Mouse (Mus musculus) cerebellum, adult 11-12 months (tissue): ENCODE measurements around the gene Dusp1.

Experiments used
- DNase-seq: peaks from one replicate; pipeline ENCODE4 v3.0.0; 2022

The Dusp1 gene

DNA sequence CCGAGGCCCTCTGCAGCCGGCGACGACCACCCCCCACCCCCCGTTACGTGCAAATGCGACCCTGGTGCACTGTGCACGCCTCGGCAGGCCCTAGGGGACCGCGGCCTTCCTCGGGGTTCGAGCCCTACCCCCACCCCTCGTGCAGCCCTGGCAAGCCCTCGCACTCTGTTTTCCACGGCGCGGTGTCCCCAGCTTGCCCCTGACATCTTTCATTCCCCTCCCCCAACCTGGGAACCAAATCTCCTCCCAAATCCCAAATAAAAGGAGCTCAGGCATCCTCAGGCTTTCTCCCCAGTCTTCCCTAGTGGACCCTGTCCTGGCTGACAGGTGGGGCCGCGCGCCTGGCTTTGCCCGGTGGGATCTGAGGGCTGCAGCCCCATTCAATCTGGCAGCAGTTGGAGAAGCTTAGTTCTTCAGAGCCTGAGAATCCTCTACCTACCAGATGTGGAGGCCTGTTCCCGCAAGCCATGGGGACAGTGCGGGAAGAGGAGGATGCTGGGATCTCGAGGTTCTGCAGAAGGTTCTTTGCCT is at the start of gene Dusp1:
Gene Dusp1 (minus strand): TSS at position 478 of the 531 bp plus-strand sequence.
- no peak for DNase-seq

DNA sequence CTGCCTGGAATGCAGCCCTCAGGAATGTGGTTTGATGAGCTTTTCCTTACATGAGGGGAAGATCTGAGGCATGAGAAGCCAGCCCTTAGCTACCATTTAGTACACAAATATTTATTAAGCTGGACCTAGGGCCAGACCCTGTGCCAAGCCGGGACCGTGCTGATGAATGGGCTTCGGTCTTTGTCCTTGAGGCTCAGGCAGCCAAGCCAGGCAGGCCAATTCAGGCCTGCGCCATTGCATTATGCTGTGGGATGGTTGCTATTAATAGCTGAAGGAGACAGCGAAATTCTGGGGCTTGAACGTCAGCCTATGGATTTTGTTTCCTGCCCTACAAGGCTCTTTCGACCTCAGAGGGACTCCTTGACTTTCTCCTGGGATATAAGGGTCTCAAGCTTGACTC is 49.4 kb upstream of the Dusp1 start:
- no peak for DNase-seq

DNA sequence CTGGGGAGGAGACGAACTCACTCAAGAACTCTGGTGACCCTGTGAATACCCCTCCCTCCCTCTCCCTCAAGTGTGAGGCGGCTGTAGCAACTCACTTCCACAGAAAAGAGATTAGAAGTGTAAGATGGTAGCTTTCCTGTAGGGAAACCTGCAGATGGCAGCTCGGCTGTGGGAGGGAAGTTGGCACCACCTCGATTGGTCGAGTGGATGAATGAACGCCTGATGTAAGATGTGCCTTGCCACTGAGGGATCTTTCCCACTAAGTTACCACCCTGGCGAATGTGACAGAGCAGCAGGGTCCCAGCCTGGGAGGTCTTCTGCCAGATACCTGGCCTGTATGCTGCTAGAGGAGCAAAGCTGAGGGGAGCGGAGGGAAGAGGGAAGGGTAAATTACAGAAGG is 47.9 kb upstream of the Dusp1 start:
- no peak for DNase-seq

DNA sequence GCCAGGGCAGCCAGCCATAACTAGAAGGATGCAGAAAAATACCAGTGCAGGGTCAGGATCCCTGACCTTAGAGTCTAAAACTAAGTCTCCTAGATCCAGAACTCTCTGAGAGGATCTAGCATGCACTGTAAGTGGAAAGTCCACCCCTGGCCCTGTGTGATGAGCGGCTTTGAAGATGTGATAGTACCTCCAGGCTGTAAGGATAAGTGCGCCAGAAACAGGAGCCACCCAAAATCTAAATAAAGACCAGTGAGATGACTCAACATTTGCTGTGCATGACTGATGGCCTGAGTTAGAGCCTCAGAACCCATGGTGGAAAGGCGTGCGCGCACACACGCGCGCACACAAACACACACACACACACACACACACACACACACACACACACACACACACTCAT is 46.9 kb upstream of the Dusp1 start:
- no peak for DNase-seq

DNA sequence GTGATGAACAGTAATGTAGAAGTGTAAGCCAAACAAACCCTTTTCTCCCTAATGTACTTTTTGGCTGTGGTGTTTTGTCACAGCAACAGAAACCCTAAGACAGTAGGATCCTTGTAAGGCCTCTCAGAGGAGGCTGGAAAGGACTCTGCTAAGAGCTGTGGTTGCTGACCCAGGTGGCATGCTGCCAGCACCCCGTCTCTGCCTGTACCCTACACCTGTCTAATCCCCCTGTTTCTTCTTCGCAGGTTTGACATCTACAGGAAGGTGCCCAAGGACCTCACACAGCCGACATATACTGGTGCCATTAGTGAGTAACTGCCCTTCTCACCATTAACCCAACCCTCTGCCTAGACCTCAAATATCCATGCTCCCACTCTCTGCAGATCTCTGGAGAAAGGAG is 46.4 kb upstream of the Dusp1 start:
- DNase-seq = no peak

DNA sequence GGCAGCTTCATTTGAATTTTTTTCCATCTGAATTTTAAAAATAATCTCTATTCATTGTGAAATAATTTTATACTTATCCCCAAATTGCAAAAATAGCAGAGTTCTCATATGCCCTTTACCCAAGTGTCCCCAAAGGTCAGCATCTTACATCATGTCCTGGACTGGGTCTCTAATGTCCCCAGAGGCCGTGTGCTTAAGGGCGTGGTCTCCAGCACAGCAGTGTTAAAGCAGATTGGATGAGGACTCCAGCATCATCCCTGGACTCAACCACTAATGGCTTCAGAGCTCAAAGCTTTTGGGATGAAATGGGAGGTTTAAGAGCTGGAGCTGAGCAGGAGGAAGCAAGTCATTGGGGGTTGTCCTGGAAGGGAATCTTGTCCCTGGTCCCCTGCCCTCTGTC is 44.6 kb upstream of the Dusp1 start:
- DNase-seq = no peak

DNA sequence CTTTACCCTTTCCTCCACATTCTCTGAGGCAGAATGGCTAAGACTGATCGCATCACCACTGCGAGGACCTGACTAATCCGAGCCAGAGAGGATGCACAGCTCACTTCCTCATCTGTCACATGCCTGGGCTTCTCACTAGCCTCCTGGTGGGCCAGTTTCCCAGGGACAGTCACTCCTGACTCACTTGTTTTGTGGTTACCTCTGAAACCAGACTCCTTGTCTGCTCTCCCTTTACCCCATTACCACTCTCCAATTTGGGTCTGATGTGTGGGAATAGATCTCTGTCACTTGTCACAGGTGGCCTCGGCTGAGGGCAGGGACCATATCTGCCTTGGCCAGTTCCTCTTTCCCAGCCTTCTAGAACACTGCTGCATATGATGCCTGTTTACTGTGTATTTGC is 43.7 kb upstream of the Dusp1 start:
- DNase-seq = no peak

DNA sequence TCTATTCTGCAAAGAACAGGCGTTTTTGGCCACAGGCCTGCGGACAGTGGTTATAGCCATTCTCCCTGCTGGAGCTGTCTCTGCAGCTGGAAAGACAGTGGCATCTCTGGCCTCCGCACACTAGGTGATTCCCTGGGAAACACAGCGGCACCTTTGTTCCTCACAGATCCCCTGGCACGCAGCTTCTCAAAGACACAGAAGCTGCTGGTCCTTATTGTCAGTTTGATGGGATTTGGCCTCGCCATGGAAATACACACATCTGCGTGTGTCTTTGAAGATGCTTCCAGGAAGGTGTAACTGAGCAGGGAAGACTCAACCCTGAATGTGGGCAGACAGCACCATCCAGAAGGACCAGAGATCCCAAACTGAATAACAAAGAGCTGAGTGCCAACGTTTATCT is 41.4 kb upstream of the Dusp1 start:
- DNase-seq = no peak

DNA sequence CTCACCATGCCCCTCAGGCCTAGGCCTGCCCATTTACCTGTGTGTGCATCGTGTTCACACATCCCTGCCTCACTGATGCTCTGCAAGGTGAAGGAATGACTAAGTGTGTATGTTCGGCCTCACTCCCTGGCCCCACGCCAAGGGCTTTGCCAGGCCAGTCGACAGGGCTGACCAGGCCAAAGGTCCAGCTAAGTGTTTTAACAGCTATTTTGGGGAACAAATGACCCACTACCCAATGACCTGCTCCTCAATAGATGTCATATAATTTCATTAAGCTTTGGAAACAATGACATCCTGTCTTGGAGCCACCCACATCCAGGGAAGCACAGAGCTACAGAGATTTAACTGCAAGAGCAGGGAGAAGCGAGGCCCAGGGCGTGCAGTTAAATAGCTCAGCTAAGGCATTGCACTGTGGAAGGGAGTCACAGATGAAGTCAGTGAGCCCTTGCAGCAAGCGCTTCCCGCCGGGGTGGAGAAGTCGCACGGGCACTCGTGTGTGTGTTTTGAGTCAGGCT is 40.5 kb upstream of the Dusp1 start:
- peak; percentile 67 for DNase-seq

DNA sequence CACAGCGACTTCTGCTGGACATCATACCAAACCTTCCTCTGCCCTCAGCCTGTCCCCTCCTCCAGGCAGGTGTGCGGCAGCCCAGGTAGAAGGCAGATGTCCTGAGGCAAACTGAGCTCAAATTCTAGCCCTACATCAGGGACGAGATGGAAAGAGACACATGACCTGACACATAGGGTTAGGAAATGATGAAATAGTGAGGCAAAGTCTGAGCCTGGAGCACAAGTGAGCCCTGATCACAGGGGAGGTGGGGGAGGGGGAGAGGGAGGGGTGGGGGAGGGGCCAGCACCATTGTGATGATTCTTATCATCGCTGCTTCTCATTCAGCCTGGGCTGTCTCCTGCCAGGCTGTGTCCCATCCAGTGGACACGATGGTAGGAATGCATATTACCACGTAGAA is 40.0 kb upstream of the Dusp1 start:
- DNase-seq = no peak

DNA sequence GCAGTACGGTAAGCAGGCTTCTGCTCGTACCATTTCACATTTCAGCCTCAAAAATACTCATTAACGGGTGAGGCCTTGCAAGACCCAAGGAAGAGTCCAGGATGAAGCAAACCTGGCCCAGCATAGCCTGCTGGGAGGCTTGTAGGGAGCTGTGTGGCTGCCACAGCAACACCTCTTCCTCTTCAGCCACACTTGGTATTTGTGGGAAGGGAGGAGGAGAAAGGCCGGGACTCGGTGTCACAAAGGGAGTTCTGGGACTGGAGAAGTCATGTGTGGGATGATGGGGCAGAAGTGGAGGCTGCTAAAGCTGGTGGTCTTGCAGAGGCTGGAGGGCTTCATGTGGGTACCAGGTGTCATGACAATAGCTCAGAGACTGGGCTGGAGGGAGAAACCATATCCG is 39.6 kb upstream of the Dusp1 start:
- DNase-seq = no peak

DNA sequence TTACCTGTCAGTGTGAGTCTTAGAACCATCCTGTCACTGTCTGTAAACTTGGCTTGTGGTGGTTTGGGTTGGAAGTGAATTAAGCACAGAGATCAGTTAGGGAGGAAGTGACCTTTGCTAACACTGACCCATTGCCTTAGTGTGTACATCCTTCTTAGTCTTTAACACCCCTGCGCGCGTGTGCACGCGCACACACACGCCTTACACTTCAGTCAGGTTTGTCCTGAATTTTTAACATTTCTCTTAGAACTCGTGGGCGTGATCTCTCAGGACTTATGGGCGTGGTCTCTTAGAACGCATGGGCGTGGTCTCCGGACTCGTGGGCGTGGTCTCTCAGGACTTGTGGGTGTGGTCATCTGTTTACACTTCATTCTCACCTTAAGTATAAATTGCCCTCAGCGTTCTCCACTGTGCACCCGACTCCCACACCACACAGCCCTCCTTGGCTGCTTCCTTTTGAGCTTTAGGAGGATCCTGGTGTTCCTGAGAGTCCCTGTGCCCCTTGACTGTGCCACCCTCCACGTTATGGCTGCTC is 39.1 kb upstream of the Dusp1 start:
- DNase-seq = no peak

DNA sequence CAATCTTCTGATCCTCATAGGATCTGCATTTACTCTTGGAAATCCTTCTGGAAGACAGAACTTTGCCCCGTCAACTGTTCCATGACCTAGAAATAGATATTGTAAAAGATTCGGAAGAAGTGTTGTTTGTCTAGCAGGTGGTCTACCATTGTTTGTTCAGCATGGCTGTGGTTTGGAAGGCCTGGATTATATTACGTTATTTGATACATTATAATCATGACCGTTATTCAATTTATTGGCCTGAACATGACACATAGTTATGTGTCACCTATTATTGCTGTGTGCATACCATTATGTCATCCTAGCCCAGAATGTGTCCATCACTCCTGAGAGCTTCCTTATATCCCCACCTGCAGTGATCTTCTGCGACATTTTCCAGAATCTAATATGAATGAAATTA is 36.9 kb upstream of the Dusp1 start:
- DNase-seq = no peak

DNA sequence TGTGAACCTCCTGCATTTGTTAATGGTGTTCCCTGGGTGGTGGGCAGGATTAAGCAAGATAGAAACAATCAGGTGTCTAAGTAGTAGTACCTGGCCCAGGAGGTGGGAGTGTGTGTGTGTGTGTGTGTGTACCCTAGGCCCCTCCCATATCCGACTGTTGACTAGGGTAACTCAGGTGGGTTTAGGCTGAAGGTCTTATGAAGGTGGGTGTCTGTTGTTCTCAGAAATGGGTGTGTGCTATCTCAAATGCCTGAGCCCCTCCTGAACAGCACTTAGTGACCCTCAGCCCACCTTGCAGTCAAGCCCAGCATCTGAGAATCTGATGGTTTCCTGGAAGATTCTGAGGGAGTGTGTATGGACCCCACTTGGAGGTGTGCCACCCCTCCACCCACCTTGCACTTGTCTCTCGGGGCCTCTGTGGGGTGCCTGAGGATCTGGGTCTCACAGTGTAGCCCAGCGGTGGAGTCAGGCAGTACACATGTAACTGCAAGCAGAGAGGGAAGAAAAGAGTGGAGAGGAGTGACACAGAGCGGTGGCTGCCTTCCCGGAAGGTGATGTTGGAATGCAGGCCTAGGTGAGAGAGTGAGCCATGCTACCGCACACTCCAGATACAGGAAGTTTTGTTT is 35.0 kb upstream of the Dusp1 start:
- no peak for DNase-seq

DNA sequence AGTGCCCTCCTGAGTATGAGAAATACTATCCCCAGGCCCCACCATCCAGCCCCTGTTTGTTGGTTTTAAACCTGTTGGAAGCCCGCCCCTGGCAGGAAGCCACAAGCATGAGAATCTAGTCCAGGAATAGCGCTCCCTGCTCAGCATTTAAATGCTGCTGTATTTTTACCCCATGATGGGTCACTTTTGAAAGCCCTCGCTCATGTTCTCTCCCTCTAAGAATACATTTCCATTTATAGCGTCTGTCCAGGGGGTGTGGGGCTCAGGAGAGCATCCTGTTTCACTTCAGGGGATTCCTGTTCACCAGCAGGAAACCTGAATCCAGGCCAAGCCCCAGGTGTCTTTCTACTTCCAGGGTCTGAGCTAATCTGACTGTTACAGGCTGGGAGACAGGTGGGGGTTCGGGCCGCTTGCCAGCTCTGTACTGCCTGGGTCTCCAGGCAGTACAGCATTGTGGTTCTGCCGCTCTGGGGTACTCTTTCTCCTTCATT is 34.3 kb upstream of the Dusp1 start:
- peak; percentile 92 for DNase-seq

DNA sequence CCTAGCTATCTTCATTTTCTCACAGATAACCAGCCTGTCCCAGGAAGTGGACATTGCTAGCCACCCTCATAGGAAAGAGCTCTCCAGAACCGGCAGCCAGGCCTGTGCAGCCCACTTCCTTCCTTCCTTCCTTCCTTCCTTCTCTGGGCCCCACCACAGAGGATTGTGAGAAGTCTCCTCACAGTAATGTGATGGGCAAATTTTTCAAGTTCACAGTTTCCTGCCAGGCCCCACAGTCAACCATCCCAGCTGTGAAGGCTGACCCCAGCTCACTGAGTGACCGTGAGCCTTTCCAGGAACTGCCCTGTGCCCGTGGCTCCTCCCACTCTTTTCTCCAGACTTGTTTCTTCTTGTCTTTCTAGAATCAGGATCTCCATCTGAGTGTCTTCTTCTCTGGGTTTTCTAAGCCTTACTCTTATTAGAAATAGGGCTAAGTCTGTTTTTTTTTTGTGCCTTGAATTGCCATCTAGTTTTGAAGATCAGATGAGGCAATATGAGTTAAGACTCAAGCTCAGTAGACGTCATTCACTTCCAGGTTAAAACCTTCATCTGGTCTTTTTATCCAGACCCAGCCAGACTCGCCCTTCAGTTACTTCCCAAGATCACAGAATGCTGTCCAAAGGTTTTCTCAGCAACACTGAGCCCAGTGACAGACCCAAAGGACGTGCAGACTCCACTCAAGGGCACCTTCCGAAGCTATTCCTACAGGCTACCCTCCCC is 33.7 kb upstream of the Dusp1 start:
- no peak for DNase-seq

DNA sequence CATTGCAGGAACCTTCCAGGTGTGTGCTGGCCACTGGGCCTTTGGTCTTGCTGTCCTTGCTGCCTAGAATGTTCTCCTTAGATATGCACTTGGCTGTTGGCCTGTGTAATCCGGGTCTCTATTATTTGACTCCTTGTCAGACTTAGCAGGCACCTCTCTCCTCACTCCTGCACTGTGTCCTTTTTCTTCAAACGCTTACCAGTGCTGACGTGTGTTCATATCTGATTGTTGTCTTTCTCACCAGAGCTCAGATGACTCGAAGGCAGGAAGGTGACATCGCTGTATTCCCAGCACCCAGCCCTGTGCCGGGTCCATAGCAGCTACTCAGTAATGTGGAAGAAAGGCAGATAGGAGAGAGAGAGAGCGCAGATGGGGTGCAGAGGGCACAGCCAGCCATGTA is 33.0 kb upstream of the Dusp1 start:
- DNase-seq = no peak

DNA sequence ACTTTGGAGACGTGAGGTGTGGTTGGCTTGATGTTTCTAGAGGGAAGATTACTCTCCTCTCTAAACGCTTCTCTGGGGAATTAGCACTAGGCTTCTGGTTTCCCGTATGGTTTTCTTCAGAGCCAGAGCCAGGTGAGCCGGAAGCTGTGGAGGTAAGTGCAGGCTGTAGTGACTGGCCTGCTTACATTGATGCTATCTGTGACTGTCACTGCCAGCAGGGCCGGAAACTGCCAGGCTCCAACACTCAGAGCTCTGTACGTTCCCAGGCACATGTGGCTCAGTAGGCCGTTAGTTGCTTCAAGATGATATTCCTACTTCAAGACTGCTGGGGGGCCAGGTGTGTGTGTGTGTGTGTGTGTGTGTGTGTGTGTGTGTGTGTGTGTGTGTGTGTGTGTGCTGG is 32.2 kb upstream of the Dusp1 start:
- no peak for DNase-seq

DNA sequence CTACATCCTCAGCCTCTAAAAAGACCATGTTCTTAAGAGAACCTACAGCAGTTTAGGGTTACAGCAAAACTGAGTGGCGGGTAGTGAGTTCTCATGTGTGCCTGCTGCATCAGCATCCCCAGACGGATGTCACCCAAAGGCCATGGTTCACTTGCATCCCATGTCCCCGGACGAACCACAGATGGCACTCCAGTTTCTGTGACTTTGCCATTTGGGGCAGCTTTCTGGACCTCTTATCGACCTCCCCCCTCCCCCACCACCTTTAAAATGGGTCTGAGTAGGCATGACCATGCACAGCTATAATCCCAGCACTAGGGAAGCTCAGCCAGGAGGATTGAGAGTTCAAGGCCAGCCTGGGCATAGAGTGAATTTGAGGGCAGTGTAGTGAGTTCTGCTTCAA is 31.3 kb upstream of the Dusp1 start:
- DNase-seq = no peak

DNA sequence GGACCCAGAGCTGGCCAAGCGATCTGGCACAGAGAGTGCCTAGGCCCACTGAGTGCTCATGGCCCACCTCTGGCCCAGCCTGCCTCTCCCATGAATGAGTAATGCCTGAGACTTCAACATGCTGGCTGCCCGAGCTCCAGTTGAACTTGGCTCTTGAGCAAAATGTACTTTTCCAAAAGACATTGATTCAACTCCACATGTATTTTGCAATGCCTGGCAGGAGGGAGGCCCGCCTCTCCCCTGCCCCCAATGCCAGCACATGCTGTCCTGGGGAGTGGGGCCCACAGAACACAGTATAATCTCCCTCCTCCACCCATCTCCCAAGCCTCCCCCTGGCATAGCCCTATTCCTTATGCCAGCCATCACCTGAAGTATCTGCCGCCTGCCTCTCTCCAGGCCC is 30.6 kb upstream of the Dusp1 start:
- DNase-seq = no peak

DNA sequence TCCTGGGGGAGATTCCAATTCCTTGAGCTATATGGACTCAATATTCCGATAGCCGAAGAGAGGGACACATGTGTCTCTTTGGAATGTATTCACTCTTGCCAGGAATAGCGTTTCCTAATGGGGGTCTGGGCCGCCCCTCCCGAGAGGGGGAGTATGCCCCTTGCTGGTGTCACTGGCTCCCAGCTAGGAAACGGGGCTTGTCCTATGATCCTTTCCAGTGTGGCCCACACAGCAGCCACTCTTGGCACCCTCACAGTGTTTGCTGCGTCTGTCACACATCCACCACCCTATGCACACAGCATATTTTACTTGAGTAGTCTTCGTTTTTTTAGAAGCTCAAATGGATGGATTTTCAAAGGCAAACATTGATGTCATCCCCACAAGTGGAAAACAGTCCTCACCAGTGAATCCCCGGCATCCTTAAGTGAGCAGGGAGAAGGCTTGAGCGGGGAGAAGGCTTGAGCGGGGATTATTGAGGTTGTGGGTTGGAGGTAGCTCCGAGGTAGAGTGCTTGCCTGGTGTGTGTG is 26.1 kb upstream of the Dusp1 start:
- DNase-seq = no peak

DNA sequence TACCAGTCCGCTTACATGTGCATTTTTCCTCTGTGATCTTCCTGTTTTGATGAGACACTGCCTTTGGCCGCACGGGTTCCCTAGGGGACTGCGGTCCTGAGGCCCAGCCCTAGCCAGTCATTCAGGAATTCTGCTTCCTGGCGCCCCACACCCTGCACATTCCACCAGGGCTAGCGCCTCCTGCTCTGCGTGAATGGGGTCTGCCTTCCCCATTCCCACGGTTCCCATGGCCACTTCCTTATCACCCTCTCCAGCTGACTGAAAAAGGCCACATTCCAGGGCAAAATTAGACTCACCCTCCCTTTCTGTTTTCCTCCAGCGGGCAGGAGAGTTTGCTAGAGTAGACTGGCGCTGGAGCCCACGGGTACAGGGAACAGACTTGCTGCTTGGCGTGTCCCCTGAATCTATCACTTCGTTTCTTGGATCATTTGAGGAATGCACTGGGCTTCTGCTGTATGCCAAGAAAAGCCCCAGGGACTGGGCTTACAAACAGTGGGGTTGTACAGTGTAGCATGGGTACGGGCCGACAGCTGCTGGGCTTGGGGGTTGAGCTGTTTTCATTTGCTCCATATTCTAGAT is 22.7 kb upstream of the Dusp1 start:
- no peak for DNase-seq

DNA sequence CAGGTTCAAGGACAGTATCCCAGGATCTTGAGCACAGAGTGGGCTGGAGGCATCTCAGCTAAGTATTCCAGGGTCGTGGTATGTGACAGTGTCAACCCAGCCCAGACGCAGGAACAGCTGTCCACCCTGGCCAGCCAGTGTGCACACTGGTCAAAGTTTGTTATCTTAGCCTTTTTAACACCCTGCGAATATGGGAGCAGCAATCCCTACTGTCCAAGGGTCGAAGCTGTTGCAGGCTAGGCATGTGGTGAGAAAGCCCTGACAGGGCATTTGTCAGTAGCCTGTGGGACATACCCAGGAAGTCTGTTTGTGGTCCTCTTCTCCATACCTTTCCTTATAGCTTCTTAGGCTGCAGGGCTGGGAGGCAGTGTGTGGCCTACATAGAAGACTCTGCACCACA is 22.1 kb upstream of the Dusp1 start:
- DNase-seq = no peak

DNA sequence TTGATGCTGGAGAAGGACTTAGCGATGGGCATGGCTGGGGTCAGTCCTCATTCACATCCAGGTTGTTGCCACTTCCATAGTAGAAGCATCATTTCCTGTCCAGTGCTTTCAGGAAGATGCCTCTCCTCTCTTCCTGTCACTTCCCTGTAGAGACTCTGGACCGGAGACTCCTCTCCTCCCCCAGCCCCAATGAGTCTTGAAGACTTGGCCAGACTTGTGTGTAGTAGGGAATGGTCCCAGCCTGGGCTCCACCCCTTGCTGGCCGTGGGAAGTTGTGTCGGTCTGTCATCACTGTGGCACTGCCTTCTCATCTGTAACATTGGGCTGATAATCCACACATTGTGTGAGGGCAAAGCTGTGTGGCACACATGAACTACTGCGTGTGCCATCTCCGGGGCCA is 21.7 kb upstream of the Dusp1 start:
- DNase-seq = no peak
